Mouse (Mus musculus): Measurements from ENCODE around the gene Kifc5b.
"Not testable (repeated sequence)": the region's sequence is repeated elsewhere in the genome, so short reads cannot be mapped to it uniquely, and the experiment has no call there.

Gene Kifc5b

DNA sequence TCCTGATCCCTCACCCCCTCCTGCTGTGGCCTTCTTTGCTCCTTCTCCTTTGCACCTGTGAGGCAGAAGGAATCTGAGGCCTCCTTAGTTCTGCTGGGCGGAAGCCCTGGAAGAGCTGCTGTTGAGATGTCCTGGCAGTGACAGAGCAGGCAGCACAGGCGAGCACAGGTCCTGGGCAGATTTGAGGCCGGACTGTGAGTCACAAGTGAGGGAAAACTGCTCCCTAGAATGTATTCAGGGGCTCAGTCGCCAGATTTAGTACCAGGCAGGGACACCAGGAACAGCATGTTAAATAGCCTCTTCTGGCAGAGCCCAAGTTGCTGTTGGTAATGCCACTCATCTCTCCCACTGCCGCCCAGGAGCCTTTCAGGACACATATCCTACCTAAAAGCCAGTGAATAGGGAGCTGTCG, 51.3 kb downstream of the Kifc5b start:
- in situ Hi-C loops (cut with MboI, MseI): loop anchor here (5.0 kb wide), 1 partner anchor 61 kb away; no protein-coding TSS in a partner anchor

DNA sequence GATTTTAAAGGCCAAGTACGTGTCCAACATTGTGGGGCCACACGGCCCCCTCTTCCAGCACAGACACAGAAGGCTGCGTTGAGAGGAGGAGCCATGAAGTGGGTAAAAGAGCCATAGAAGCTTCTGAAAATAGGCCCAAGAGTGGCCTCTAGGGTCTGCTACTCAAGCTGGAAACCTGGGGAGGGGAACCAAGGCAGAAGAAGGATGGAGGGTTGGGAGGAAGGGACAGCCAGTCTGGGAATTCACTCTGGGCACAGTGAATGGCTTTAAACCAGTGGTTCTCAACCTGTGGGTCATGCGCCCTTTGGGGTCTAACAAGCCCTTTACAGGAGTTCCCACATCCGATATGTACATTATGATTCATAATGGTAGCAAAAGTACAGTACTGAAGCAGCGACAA, 52.4 kb downstream of the Kifc5b start:
- in situ Hi-C loops (cut with MboI, MseI): loop anchor here (5.0 kb wide), 1 partner anchor 62 kb away; no protein-coding TSS in a partner anchor

DNA sequence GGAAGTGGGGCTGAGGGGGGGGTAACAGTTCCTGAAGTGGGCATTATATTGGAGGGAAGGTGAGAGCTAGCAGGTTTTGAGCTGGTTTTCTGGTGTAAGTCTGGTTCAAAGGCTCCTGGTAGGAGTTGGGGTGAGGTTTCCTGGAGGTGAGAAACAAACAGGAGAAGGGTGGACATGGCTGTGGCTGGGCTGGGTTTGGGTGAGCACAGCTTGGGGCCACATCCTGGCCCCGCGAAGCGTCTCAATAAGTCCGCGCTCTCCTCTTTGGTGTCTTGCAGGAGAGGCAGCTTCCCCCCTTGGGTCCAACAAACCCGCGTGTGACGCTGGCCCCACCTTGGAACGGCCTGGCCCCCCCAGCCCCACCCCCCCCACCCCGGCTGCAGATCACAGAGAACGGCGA, 53.3 kb downstream of the Kifc5b start:
- in situ Hi-C loops (cut with MboI, MseI): no loop called here

DNA sequence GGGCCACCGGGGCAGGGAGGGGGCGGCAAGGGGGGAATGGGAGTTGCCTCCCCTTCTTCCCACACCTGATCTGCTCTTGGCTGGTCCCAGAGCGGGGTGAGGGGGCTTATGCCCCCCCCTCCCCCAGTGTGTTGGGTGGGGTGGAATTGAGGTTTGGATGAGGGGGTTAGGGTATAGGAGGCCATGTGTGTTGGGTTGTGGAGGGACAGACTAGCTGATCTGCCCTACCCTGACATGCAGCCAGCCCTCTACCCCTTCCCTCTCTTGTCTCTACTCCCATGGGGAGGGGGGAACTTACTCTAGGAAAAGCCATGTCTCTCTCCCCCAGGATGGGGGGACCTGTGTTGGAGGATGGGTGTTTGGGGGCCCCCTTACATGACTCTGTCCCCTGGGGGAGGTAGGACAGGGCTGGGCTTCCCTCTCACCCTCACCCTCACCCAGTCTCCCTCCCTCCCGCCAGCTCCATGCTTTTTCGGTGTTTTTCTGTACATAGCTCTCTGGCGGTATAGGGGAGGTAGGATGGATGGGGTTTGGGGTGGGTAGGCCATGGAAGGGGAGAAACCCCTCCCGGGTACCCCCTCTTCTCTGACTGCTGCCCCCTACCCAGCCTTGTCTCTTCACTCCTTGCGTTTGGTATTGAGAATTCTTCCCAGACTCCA, 54.5 kb downstream of the Kifc5b start:
- in situ Hi-C loops (cut with MboI, MseI): no loop called here

DNA sequence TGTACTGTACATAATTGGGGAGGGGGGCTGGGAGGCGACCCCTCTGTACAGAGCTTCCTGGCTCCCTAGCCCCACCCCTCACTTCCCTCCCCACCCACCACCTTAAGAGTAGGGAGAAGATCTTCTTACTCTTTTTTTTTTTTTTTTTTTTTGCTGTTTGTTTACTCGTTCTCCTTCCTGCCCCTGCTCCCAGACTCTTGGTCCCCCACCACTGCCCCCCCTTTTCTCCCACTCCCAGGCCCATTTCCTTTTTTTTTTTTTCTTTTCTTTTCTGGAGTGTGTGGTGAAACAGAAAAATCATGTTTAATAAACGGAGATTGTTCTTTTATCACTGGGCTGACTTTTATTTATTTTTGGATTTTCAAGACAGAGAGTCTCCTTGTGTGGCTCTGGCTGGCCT, 55.2 kb downstream of the Kifc5b start:
- in situ Hi-C loops (cut with MboI, MseI): no loop called here

DNA sequence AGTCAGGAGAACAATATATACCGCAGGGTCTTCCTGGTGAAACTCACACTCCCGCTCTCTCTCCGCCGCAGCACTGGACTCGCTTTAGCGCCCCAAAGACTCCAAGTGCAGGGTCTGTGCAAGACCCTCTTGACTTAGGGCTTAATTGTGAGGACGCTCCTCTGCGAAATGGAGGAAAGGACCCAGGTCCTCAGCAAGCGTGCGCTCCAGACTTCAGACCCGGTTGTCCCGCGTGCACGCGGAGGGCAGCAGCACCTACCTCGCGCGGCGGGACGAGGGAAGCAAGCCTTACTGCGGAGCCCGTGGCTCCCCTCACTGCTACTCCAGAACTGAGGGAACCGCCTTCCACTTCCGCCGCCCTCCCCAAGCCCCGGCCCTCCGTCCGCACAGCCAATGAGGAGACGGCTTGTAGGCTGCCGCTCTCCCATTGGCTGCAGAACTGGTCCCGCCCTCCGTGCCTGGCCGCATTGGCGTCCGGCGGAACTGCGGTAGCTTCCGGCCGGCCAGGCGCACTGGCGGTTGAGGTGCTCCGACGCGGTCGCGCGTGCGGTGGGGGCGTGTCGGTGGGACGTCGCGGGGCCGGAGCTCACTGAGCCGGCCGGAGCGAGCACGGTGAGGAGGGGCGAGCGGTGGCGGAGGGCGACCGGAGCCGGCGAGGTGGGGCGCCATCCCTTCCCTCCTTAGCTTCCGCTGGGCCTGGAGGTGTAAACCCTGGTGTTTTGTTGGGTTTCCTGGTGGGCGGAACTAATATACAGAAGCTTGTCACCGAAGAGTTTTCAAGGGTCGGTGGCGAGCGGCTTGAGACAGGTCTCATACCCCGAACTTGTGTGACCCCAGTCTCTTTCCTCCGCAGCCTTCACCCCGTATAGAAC, 56.0 kb downstream of the Kifc5b start, which contains the start of gene Zbtb9:
Zbtb9 (plus strand) TSS at position 465 of the 872 bp plus-strand sequence.
- in situ Hi-C loops (cut with MboI, MseI): no loop called here

DNA sequence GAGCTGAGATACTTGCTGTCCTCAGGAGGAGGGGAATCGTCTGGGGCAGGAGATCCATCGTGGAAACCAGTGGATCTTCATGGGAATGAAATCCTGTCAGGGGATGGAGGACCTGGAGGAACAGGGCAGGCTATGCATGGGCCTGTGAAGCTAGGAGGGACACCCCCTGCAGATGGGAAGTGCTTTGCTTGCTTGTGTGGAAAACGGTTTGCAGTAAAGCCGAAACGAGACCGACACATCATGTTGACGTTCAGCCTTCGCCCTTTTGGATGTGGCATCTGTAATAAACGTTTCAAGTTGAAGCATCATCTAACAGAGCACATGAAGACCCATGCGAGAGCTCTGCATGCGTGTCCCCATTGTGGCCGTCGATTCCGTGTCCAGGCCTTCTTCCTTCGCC, 57.7 kb downstream of the Kifc5b start:
- in situ Hi-C loops (cut with MboI, MseI): no loop called here

DNA sequence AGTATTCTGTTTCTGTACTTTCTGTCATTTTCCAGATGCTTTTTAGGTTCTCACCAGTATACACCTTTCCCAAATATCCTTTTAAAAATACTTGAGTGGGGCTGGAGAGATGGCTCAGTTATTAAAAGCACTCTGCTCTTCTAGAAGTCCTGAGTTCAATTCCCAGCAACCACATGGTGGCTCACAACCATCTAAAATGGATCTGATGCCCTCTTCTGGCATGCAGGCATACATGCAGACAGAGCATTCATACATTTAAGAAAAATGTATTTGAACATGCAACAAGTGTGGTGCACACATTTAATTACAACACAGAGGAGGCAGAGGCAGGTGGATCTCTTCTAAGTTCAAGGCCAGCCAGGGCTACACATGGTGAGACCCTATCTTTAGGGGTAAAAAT, 58.5 kb downstream of the Kifc5b start:
- in situ Hi-C loops (cut with MboI, MseI): no loop called here

DNA sequence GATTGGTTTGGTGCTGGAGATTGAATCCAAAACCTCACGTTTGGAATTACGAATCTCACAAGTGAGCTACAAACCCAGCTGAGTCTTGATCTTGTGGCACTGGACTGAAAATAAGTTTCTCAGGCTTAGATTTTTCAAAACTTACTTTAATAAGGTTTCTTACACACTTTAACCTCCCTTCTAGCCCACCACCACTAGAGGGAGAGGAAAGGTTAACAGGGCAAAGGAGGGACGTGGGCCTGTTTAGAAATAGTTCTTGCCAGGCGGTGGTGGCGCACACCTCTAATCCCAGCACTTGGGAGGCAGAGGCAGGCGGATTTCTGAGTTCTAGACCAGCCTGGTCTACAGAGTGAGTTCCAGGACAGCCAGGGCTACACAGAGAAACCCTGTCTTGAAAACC, 60.5 kb downstream of the Kifc5b start:
- in situ Hi-C loops (cut with MboI, MseI): not testable (repeated sequence)

DNA sequence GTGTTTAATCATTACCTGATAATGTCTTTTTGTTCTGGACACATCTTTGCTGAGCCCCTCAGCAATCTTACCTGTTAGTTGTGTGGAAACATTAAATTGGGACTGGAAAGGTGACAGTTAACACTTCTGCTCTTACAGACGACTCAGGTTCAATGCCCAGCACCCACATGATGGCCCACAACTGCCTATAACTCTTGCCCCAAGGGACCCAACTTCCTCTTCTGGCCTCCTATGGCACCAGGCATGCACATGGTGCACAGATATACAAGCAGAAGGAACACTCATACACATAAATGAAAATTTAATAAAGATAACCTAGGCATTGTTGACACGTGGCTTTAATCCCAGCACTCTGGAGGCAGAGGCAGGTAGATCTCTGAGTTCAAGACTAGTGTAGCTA, 62.5 kb downstream of the Kifc5b start:
- in situ Hi-C loops (cut with MboI, MseI): no loop called here

DNA sequence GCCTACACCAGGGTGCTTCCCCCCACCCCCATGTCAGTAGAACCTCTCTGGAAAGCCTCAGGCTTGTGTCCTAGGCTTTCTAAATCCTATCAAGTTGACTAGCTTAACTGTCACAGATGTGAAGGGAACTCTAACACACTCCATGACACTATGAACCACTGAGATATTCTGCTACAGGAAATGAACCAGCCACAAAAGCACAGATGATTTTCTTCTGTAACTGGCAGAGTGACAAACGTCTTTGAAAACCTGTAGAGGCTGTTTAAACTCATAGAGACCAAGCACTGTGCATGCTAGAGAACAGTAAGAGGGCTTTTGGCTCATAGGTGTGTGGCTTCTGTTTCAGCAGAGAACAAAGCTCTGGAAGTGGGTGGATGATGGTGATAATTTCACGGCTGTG, 64.2 kb downstream of the Kifc5b start:
- in situ Hi-C loops (cut with MboI, MseI): no loop called here

All from T-helper 2 cell (primary cell).